Mouse (Mus musculus) NIH3T3 (cell line): ENCODE data around the gene Ccnk.
A peak's percentile ranks its signal among the peaks of the same experiment; 100 is the strongest.

Experiments
- DNase-seq: peaks from one replicate; pipeline ENCODE4 v3.0.0-alpha.2; 2012; ENCODE audit warnings: low read depth

Gene Ccnk

DNA sequence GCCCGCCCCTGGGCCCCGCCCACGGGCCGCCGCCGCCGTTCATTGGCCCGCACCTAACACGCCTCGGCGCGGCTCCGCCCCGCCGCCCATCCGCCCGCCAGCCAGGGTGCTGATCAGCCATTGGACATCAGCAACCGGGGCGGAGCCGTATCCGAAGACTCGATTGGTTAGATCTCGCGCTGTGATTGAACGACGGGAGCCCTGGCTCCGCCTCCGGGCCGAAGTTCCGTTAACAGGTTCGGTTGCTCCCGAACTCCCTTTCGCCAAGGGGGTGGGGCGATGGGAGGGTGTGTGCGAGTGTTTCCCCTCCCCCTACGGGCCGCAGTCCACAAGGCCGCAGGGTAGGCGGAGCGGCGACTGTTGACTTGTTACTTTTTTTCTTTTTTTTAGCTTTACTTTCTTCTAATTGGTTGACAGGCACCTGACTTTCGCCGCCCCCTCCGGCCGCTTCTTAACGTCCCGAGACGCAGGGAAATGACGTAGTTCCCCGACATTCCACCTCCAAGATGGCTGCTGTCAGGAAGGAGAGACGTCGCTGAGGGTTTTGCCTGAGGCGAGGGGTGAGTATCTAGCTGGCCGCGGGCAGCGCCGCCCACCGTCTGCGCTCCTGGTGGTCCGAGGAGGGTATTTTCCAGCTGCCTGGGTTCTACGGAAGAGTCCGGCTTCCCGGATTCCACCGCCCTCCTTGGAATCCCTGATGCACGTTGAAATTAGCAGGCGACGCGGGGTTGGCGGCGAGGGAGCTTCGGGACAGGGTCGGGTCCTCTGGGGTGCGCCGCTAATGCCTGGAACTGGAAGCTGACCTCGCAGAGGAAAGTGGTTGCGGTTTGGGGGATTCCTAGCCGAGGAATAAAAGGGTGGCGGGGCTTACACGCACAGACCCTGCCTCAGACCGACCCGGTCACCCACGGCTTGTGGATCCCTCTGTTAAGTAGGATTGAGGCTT, at the start of gene Ccnk:
Gene Ccnk (plus strand): TSS at position 259 of the 946 bp plus-strand sequence.
- peak; percentile 100 for DNase-seq

DNA sequence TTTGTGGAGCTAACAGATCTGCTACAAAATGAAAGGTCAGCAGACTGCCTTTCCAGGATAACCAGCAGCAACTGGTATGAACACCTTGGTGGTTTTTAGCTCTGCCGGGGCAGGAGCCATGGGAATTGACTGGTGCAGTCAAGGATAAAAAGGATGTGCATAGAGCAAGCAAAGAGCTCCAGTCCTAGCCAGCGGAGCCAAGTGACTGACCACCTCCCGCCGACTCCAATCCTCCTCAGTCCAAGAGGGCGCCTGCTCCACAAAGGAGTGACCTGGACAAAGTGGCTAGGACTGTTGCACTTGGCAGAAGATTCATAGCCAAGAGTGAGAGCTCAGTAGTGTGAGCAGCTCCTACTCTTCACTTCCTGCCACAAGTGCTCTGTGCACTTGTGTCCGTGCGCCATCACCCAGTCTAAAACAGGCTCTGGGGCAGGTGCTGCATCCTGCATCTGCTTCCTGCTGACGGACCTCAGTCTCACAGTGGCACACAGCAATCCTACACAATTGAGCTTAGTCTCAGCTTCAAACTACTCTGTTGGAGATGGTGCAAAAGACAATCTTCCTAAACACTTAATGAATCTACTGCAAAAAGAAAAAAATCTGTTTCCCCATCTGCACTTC, 46.8 kb upstream of the Ccnk start:
- no peak for DNase-seq

DNA sequence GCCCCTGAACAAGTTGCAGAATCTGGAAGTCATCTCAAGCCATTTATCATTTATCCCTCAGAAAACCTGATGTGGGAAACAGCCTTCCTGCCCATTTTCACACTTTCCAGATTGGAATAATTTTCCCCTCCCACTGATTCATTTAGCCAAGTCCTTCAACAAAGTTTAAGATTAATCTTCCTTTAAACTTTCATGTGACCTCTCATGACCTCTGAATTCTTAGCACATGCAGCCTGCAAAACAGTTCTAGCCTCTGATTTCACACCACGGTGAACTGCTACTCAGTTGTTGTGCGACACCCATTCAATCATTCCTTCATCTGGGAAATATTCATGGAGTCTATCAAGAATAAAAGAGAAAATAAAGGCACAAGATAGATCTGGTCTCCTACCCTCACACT, 46.2 kb upstream of the Ccnk start:
- no peak for DNase-seq

DNA sequence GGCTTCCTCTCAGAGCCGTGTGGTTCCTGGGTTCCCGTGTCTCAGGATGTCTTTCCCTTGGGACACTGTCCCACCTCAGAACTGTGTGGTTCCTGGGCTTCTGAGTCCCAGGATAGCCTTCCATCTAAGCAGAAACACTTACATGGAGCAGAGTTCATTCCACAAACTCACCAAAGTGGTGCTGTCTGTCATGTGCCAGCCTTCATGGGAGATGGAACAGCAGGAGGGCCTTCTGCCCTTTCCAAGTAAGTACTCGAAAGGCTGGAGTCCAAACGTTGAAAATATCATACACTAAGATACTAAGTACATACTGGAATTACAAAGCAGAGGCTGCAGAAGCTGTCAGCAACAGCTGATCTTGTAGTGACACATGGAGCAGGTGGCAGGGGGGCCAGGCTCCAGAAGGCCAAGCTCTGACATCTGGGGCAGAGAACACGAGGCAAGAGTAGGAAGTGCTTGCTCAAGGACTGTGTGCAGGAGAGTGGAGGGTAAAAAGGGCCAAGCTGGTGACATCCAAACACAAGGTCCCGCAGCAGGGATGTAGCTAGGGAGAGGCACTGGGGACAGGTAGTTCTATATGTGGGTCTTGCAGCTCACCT, 43.7 kb upstream of the Ccnk start:
- no peak for DNase-seq

DNA sequence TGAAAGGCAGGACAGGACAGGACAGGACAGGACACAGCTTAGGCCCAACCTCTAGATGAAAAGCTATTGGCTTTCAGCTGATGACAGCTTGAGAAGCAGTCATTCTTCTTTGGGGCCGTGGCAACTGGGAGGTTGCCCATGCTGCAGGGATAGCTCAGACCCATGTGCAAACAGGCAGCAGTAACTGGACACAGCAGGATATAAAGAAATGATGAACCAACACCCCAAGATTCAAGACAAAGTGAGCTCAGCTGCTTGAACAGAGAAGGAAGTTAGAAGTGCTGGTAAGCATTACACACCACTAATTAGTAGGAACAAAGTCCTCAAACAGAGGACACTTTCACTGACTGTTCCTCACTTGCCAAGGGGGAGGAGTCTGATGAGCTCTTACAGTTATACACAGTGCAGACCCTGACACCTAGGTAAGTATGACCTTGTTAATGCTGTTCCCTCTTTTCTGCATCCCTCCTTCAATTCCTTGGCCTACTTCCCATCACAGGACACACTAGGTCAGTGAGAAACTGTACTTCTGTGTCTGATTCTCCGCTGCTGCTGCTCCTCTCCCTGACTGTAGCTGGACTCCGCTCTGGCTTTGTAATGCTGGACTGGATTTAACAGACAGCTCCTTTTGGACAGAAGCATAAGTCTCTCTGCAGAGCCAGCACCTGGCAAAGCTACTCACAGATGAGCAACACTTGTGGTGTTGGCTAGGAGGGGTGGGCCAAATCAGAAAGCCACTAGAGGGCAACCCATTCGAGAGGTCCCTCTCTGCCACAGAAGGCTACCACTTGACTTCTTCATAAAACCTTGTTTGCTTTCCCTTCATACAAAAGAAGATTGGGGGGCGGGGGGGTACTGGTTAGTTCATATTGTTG, 35.5 kb upstream of the Ccnk start:
- no peak for DNase-seq

DNA sequence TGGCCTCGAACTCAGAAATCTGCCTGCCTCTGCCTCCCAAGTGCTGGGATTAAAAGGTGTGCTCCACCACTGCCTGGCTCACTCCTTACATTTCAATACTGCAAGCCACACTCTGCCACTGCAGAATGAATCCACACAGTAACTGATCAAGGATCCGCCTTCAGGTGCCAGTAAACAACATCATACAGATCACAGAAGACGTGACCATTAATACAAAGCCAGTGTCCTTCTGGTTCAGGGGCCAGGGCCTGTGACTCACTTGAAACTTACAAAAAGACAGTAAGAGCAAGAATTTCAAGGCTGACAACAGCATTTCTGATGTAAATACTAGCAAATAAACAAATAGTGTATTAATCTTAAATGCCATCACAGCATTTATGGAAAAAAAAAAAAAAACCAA, 34.2 kb upstream of the Ccnk start:
- DNase-seq = no peak

DNA sequence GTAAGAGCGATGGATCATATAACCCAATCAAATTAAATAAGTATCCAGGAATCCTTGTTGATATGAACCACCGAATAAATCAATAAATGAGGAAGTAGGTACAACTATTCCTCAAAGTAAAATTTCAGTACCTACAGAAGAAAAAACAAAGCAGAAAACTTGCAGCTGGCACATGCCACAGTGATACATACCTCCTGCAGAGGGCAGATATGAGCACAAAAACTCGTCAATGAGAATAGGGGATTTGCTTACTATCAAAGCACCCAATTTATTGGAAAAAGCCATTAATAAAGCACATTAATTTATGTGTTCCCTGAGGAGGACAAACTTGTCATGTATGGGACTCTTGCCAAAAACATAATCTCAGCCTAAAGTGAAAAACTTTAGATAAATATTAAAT, 29.6 kb upstream of the Ccnk start:
- peak; percentile 27 for DNase-seq

DNA sequence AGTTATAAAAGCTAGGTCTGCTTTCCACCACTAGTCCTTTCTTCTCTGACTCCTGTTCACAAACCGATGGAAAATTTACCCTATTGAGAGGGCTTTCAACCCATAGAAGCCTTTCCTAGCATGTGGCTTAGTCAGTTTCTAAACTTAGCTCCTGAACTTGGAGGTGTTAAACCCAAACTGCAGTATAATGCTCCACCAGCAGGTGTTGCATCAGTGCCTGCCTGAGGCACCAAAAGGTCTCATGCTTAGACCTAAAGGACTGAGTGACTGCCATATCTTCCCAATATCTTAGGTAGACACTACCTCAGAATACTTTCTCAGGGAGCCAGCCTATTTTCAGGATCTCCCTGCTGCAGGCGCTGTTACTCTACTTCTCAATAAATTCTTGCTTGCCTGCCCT, 26.6 kb upstream of the Ccnk start:
- peak; percentile 18 for DNase-seq

DNA sequence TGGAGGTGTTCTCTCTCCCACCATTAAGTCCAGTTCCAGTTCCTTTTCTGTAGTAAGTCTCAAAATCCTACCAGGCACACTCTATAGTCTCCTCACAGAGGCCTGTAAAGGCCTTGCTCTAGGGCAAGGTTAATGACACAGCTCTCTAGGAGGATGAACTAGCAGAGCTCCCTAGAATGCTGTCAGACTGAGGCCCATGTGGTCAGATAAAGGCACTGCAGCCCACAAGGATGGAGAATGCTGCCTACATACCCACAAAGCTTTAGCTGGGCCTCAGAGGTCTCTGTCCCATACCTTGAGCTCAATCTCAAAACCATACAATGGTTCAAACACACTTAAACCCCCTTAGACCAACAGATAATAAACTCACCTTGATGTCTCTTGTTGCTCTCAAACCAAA, 19.5 kb upstream of the Ccnk start:
- no peak for DNase-seq

DNA sequence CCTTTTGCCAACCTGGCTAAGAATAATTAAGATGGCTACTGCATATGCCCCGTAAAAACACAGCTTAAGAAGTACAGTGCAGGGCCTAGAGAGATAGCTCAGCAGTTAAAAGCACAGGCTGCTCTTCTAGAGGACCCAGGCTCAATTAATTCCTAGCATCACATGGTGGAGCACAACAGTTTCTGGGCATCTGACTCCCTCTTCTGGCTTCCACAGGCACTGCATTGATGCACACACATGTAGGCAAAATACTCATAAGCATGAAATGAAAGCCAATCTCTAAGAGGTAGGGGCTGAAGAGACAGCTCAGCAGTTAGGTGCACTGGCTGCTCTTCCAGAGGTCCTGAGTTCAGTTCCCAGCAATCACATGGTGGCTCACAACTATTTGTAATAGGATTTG, 17.3 kb upstream of the Ccnk start:
- DNase-seq = peak; percentile 33

DNA sequence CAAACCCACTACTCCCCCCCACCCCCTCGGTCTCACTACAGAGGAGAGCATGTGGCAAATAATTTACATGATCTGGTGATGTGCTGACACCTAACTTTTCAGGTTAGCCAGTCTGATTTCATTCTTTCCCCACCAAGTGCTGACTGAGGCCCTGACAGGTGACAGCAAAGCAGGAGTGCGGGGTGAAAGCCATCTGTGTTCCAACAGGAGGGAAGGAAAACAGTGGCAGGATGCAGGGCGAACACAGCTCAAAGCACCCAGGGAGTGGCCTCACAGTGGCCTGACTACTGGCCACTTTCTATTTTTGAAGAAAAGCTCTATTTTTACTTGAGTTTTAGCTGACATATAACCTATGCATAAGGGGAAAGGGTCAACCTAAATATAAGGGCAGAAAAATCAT, 15.7 kb upstream of the Ccnk start:
- DNase-seq = no peak

DNA sequence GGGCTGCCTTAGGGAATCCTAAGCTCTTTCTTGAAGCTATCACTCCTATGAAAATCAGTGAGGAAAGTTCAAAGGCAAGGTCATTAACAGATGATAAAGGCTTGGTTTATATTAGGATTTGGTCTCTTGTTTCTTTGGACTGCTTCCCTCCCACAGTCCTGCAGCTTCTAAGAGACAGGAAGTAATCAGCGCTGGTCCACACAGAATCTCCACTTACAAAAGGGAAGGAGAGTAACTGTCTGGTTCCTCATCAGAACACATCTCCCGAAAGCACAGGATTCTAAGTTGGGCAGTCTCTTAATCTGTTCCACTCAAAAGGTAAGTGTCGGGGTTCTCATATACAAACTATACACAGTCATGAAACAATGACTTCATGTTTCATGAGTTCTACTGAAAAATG, 10.5 kb upstream of the Ccnk start:
- DNase-seq = no peak

DNA sequence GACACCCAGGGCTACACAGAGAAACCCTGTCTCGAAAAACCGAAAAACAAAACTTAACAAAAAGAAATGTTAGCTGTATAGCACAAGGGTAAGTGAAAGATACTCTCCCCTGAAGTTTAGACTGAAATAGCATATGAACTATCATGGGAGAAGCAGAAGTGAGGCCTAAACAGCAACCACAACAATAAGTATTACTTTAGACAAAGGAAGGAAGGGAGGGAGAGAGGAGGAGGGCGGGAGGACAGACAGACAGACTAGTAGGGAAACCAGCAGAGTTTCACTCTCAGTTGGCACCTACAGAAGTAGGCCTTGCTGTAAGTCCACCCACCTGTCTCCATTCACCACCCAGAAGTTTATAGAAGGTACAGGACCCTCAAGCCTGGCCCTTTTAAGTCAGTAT, 8.9 kb upstream of the Ccnk start:
- DNase-seq = no peak

DNA sequence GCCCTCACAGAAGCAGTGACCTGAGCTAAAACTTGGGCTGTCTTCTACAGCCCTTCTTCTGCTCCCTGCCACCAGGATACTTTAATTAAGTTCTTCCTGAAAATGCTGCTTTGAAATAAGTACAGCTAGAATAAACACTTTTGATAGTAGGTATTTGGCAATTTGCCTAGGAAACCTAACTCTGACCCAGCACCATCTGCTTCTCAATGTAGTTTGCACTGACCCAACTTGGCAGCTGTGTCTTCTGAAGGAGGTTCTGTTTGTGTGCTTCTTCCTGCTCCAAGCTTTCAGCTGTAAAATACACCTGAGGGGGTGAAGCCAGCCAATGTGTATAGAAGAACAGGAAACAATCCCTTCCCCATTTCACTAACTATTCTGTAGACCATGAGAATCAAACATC, 8.0 kb upstream of the Ccnk start:
- DNase-seq = no peak

DNA sequence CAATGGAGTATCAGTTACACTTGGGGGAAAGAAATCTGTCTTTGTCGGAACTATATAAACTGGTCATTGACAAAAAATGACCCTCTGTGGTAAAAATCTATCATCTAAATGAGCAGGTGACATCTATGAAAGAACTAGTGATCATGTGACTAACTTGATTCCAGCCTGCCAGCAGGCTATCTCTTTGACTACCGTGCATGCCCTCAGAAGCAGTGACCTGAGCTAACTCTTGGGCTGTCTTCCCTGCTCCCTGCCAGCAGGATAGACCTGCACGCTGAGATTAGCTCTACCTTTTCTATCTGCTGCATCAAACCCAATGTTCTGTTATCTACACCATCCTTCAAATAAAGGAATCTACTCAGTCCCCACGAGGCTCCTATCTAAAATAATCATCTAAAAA, 6.7 kb upstream of the Ccnk start:
- DNase-seq = no peak

DNA sequence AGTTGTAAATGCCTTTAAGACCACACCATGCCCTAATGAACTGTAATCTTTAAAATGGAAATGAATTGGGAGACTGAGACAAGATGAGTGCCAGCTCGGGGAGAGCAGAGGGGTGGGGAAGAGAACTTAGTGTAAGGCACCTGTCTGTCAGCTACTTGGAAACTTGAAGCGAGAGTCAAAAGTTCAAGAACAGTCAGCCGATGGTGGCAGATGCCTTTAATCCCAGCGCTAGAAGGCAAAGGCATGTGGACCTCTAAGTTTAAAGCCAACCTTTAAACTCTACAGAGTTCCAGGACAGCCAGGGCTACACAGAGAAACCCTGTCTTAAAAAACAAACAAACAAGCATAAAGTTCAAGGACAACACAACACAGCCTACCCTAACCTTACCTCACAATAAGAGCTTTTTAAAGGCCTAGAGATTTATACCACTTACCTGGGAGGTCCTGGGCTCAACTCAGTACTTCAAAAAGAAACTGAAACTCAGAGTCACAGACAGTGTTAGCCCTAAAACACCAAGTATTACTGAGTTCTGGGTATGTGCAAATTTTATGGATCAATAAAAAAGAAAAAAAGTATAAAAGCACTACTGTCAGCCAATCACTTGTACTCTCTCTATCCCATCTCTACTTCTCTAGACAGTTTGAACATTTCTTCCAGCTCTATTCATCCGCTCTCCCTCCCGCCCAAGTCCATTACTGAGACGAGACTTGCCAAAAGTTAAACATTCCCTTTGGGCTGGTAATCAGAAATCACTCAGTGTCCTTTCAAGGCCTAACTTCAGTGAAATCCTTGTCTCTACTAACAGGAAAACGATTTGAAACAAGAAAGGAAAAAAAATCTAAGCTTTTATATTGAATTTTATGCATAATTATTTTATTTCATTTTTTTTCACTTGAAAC, 4.5 kb upstream of the Ccnk start:
- DNase-seq = no peak

DNA sequence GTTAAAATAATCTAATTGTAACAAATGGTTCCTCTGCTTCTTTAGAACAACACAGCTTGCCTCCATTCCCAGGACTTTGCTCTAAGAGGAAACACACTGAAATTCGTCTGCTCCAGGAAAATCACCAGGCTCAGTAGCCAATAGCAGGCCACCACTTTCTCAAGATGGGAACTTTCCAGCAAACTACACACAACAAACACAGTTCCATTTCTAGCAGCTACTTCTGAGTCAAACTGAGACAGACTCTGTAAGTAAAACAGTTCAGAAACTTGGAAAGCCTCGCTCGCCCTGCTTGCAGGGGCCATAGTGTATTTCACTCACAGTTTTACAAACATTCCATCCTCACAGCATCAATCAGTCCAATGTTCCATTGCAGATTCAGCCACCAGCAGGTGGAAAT, 3.0 kb upstream of the Ccnk start:
- DNase-seq = no peak

DNA sequence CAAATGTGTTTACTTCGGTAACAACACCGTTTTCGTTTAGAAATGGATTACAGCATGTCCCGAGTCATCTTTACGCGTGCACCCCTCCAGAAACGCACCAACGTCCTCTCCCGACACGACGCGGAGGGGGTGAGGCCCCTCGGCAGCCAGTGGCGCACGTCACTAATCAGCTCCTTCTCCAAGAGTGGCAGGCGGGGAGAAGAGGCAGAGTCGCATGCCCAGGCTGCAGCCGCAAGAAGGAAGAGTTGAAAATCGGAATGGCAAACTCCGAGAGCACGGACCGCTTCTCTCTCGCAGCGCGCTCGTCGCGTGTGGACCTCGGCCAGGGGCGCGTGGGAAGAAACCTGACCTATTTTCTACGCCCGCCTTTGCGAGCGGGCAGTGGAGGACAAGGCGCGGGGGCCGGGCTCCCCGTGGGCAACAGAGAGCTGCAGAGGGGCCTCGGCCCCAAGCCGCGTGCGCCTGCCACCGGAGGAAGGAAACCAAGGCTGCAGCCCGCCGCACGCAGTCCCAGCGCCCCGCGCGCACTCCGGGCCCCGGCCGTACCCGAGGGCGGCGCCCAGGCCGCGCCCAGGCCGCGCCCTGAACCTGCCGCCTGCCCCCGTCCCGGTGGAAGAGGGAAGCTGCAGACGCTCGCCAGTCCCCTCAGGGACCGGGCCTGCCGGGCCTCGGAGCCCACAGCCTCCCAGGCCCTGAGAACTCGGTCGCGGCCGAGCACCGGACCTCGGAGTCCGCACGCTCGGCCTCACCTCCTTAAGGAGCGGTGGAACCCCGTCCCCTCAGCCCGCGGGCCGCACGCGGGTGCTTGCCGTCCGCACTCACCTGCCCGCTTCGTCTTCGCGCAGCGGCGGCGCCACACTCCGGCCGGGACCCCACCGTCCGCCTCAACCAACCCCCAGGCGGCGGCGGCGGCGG, 791 bp upstream of the Ccnk start:
- DNase-seq = peak; percentile 50

DNA sequence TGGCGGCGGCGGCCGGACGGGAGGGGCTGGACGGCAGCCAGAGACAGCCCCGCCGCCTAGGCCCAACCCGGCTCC, 296 bp upstream of the Ccnk start, which contains the start of gene Setd3:
Gene Setd3 (minus strand): TSS at position 69 of the 75 bp plus-strand sequence.
- DNase-seq = no peak

DNA sequence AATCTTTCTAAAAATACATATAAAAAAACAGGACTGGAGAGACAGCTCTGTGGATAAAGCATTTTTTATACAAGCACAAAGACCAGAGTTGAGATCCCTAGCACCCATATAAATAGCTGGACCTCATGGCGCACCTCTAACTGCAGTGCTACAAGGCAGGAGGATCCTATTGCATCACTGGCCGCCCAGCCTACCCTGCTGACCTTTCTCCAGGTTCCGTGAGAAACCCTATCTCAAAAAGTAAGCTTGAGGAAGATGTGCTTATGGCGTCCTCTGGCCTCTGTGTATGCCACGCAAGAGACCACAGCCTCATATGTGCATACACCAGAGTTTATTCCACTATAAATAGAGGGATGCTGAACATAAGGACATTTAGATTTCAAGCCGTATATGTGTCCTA, 2.3 kb downstream of the Ccnk start:
- DNase-seq = no peak
